Mouse (Mus musculus) erythroblast, embryonic 14.5 days (primary cell): ENCODE results near the gene Rbpj.

Experiments
- GATA1 ChIP-seq: IDR thresholded peaks from 2 replicates; pipeline ENCODE4 v1.6.1; 2012; ENCODE audit warnings: low read length, inconsistent platforms, mixed read lengths
- TAL1 ChIP-seq: IDR thresholded peaks from 3 replicates; pipeline ENCODE4 v1.6.1; 2012; ENCODE audit warnings: low read length, inconsistent platforms, mixed read lengths

GRCm38 (mm10) chr5:53663665-53664064 lies 197.7 kb downstream of the Rbpj start:
- TF ChIP-seq GATA1, result no peak
- no peak for TF ChIP-seq TAL1
